Mouse (Mus musculus): Measurements from ENCODE around the gene Cd302. TPM values are rescaled to one million over a fixed set of nuclear protein-coding genes. Genes with fewer than 3 reads are reported as not detected.

The Cd302 gene
- polyA plus RNA-seq, 1 experiment from 2014 or later: 13.2 TPM

DNA sequence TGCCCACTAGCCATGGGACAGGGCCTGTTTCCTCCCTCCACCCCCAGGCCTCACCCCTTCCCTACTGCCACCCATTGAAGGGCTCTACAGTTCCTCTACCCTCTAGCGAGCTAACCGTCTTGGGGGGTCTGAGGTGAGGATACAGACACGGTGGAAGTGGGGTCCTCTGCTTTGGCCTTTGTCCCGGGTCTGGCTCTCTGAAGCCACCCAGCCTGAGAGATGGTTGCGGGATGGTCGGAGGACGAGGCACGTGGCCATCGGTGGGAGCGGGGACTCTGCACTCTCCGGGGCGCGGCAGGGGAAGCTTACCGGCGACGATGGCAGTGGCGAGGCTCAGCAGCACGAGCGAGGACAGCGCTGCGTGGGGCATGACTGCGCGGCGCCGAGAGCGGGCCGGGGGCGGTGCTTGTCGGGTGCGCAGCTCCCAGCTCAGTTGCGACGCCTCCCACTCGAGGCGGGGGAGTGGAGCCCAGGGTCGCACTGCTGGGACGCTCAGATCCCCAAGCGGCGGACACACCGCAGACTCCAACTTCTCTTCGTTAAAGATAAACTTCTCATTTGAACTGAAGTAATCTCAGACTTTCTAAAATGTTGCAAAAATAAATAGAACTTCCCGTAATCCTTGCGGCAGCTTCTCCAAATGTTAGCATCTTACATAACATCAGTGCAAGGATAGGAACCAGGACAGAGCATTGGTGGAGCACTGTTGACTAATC is 379 bp downstream of the Cd302 start:
- Histone ChIP-seq H3K4me1 (peaks cover 16% of the 10 kb centered on the region), H3K36me3 (replicated peaks) (no peaks in the 10 kb centered on the region), H3K27ac (no peak overlapping the region), H3K27me3 (peaks cover 40% of the 10 kb centered on the region), H3K9me3 (no peaks in the 10 kb centered on the region), H3K4me2 (peak overlapping the region; percentile 92), H3K9ac (peak overlapping the region; percentile 51), H3K4me3 (replicated peaks) (peak overlapping the region; percentile 46)
- WGBS: 1% methylated on average over 41 of the region's 42 CpGs
- ATAC-seq (ENCODE audit: low FRiP score): peak; percentile 86

DNA sequence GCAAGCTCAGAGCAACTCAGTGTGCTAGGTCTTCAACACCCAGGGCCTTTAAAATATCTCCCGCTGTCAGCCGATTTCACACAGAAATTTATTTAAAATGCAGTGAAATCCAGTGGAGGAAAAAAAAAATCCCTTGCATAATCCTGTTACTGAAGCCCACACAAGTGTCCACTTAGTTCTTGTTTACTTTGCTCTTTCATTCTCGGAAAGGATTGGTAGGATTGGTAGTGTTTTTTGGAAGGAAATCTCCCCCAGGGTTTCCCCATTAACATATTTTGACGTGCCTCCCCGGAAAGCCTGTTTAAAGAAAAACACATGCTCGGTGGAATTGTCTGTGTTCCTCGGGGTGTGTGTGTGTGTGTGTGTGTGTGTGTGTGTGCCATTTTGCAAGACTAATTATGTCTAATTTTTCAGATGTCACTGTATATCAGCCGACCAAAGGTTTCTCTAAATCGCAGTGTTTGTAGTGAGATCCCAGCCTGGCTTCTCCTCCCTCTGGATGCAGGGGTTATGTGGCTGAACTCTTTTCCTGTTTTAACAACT is 1.0 kb downstream of the Cd302 start:
- H3K4me3 ChIP-seq (replicated peaks): peak overlapping the region; percentile 46
- peak overlapping the region; percentile 51 for H3K9ac ChIP-seq
- no peaks in the 10 kb centered on the region for H3K9me3 ChIP-seq
- H3K36me3 ChIP-seq (replicated peaks): no peaks in the 10 kb centered on the region
- H3K27me3 ChIP-seq: peaks cover 40% of the 10 kb centered on the region
- 0 out of 2 replicates have a peak, but pooled peaks have one; percentile 23 for ATAC-seq (ENCODE audit: low FRiP score)
- no peak overlapping the region for H3K27ac ChIP-seq
- 9% methylated on average over 9 of the region's 9 CpGs for WGBS
- H3K4me1 ChIP-seq: peaks cover 16% of the 10 kb centered on the region
- H3K4me2 ChIP-seq: peak overlapping the region; percentile 92

- peaks cover 16% of the 10 kb centered on the region for H3K4me1 ChIP-seq
- no peak for ATAC-seq (ENCODE audit: low FRiP score)
- no peak overlapping the region for H3K4me2 ChIP-seq
- no peak overlapping the region for H3K27ac ChIP-seq
- no peak overlapping the region for H3K9ac ChIP-seq
- H3K4me3 ChIP-seq (replicated peaks): no peak overlapping the region
- WGBS: 82% methylated on average over 4 of the region's 4 CpGs
- H3K9me3 ChIP-seq: no peaks in the 10 kb centered on the region
- peaks cover 40% of the 10 kb centered on the region for H3K27me3 ChIP-seq
- H3K36me3 ChIP-seq (replicated peaks): no peaks in the 10 kb centered on the region
These were observed 1.7 kb downstream of the Cd302 start for GRCm38 (mm10) chr2:60282625-60283024.

- H3K27ac ChIP-seq: no peak overlapping the region
- no peaks in the 10 kb centered on the region for H3K36me3 ChIP-seq (replicated peaks)
- WGBS: 96% methylated on average over 4 of the region's 4 CpGs
- H3K9me3 ChIP-seq: no peaks in the 10 kb centered on the region
- no peak overlapping the region for H3K4me3 ChIP-seq (replicated peaks)
- H3K9ac ChIP-seq: no peak overlapping the region
- ATAC-seq (ENCODE audit: low FRiP score): no peak
- peaks cover 14% of the 10 kb centered on the region for H3K27me3 ChIP-seq
- no peak overlapping the region for H3K4me2 ChIP-seq
- peaks cover 9% of the 10 kb centered on the region for H3K4me1 ChIP-seq
These were observed 5.7 kb downstream of the Cd302 start for GRCm38 (mm10) chr2:60278627-60279026.

DNA sequence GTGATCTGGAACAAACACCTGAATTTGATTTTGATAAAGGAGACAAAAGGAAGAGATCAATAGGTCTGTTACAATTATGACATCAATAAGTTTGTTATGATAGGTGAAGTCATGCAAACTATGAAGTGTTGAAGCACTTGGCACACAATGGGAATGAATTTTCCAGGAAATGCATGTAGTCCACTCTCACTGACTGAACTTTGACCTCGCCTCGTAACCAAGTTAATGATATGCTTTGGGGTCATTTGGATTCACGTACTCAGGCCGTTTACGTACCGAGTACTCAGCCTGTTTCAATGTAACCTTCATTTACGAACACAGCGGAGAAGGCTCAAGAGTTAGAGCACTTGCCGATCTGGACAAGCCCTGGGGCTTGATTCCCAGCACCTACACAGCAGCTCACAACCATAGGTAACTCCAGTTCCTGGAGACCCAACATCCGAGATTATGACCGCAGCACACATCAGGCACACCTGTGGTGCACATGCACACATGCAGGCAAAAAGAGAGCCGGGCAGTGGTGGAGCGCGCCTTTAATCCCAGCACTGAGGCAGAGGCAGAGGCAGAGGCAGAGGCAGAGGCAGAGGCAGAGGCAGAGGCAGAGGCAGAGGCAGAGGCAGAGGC is 14.3 kb downstream of the Cd302 start:
- Histone ChIP-seq H3K27ac (no peak overlapping the region), H3K4me2 (no peak overlapping the region), H3K4me3 (replicated peaks) (no peak overlapping the region), H3K9me3 (no peaks in the 10 kb centered on the region), H3K27me3 (no peaks in the 10 kb centered on the region), H3K36me3 (replicated peaks) (no peaks in the 10 kb centered on the region), H3K9ac (no peak overlapping the region), H3K4me1 (no peaks in the 10 kb centered on the region)
- WGBS: 95% methylated on average over 14 of the region's 14 CpGs
- ATAC-seq (ENCODE audit: low FRiP score): no peak

GRCm38 (mm10) chr2:60267567-60267966 is 16.7 kb downstream of the Cd302 start:
- WGBS: 60% methylated on average over 1 of the region's 1 CpGs
- Histone ChIP-seq H3K9me3 (no peaks in the 10 kb centered on the region), H3K9ac (no peak overlapping the region), H3K36me3 (replicated peaks) (no peaks in the 10 kb centered on the region), H3K27me3 (no peaks in the 10 kb centered on the region), H3K4me1 (no peaks in the 10 kb centered on the region), H3K4me2 (no peak overlapping the region), H3K27ac (no peak overlapping the region), H3K4me3 (replicated peaks) (no peak overlapping the region)
- ATAC-seq (ENCODE audit: low FRiP score): no peak

DNA sequence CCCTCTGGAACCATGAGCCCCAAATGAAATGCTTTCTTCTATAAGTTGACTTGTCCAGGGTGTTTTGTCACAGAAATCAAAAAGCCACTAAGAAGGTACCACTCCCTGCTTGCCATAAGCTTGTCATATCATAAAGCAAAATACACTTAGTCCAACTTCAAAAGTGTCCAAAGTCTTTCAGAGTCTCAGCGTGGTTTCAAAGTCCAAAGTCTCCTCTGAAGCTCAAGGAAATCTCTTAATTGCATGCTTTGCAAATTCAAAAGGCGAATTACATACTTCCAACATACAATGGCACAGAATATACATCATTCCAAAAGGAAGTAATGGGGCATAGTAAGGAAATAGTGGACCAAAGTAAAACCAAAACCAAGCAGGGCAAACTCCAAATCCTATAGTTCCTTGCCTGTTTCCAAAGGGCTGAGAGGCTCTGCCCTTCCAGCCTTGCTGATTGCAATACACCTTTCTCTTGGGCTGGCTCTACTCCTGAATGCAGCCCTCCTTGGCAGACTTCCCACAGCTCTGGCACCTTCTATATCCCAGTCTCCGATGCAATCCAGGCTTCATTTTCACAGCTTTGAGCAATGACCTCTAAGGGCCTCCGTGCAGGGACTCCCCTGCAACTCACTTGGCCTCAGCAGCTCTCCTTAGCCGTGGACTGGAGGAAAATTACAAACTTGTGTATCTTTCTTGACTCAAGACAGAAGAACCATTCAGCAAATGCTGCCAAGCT is 23.5 kb downstream of the Cd302 start:
- H3K27me3 ChIP-seq: no peaks in the 10 kb centered on the region
- no peak overlapping the region for H3K27ac ChIP-seq
- H3K4me1 ChIP-seq: no peaks in the 10 kb centered on the region
- 0 out of 2 replicates have a peak, but pooled peaks cover 6% of the 10 kb centered on the region for H3K9me3 ChIP-seq
- H3K36me3 ChIP-seq (replicated peaks): no peaks in the 10 kb centered on the region
- no peak overlapping the region for H3K9ac ChIP-seq
- H3K4me2 ChIP-seq: no peak overlapping the region
- no peak overlapping the region for H3K4me3 ChIP-seq (replicated peaks)
- 86% methylated on average over 5 of the region's 5 CpGs for WGBS
- no peak for ATAC-seq (ENCODE audit: low FRiP score)

GRCm38 (mm10) chr2:60259186-60259585 is 25.1 kb downstream of the Cd302 start:
- Histone ChIP-seq H3K9ac (no peak overlapping the region), H3K27ac (no peak overlapping the region), H3K4me1 (no peaks in the 10 kb centered on the region), H3K27me3 (no peaks in the 10 kb centered on the region), H3K9me3 (0 out of 2 replicates have a peak, but pooled peaks cover 6% of the 10 kb centered on the region), H3K36me3 (replicated peaks) (0 out of 2 replicates have a peak, but pooled peaks cover 3% of the 10 kb centered on the region), H3K4me2 (no peak overlapping the region), H3K4me3 (replicated peaks) (no peak overlapping the region)
- 95% methylated on average over 5 of the region's 5 CpGs for WGBS
- ATAC-seq (ENCODE audit: low FRiP score): no peak

DNA sequence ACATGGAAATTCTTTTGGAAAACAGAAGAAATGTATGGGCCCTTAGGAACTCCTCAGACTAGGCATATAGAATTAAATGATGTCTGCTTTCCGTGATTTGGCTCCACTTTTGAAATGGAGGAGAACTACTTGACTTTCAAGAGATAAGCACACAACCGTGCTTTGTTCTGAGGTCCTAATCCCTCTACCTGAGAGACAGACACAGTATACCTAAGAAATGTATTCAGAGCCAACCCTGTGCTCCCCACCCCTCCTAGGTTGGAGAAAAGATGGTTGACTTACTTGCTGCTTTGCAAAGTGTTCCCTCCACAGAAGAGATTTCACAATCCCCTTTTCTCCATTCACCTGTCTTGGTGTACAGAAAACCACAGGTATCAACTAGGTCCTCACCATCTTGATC is 27.5 kb downstream of the Cd302 start:
- no peak overlapping the region for H3K4me3 ChIP-seq (replicated peaks)
- H3K9ac ChIP-seq: no peak overlapping the region
- ATAC-seq (ENCODE audit: low FRiP score): no peak
- H3K36me3 ChIP-seq (replicated peaks): 0 out of 2 replicates have a peak, but pooled peaks cover 4% of the 10 kb centered on the region
- H3K27ac ChIP-seq: no peak overlapping the region
- H3K4me1 ChIP-seq: no peaks in the 10 kb centered on the region
- WGBS: 86% methylated on average over 2 of the region's 2 CpGs
- 0 out of 2 replicates have a peak, but pooled peaks cover 6% of the 10 kb centered on the region for H3K9me3 ChIP-seq
- no peaks in the 10 kb centered on the region for H3K27me3 ChIP-seq
- H3K4me2 ChIP-seq: no peak overlapping the region

GRCm38 (mm10) chr2:60253506-60253905 is 30.8 kb downstream of the Cd302 start:
- no peak overlapping the region for H3K9ac ChIP-seq
- no peak for ATAC-seq (ENCODE audit: low FRiP score)

GRCm38 (mm10) chr2:60252782-60253181 is 31.5 kb downstream of the Cd302 start:
- no peak overlapping the region for H3K4me2 ChIP-seq
- H3K36me3 ChIP-seq (replicated peaks): peaks cover 15% of the 10 kb centered on the region; the same call in 1 of the 2 replicates
- 0 out of 2 replicates have a peak, but pooled peaks cover under 1% of the 10 kb centered on the region for H3K9me3 ChIP-seq
- ATAC-seq (ENCODE audit: low FRiP score): no peak
- no peak overlapping the region for H3K27ac ChIP-seq
- H3K27me3 ChIP-seq: no peaks in the 10 kb centered on the region
- H3K4me1 ChIP-seq: no peaks in the 10 kb centered on the region
- WGBS: 84% methylated on average over 4 of the region's 4 CpGs
- H3K9ac ChIP-seq: no peak overlapping the region
- H3K4me3 ChIP-seq (replicated peaks): no peak overlapping the region

More at GRCm38 (mm10) chr2:60253506-60253905, 30.8 kb downstream of the Cd302 start:
- no peaks in the 10 kb centered on the region for H3K4me1 ChIP-seq
- 0 out of 2 replicates have a peak, but pooled peaks cover 6% of the 10 kb centered on the region for H3K9me3 ChIP-seq
- peaks cover 15% of the 10 kb centered on the region; the same call in 1 of the 2 replicates for H3K36me3 ChIP-seq (replicated peaks)
- no peak overlapping the region for H3K4me2 ChIP-seq
- no peak overlapping the region for H3K27ac ChIP-seq
- no peaks in the 10 kb centered on the region for H3K27me3 ChIP-seq
- no peak overlapping the region for H3K4me3 ChIP-seq (replicated peaks)

DNA sequence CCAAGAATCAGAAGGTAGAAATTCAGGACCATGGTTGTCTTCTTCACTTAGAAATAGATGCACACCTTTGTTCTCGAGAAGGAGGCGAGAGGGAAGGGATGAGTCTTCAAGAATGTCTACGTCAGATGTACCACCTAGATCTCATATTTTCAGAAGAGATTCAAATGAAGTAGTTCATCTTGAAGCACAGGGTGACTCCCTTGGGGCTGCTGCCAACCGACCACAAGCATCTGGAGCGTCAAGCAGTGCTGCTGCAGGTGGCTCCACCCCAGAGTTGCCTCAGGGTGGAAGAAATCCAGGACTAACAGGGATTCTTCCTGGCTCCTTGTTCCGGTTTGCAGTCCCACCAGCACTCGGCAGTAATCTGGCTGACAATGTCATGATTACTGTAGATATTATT is 49.8 kb downstream of the Cd302 start:
- 92% methylated on average over 7 of the region's 7 CpGs for WGBS
- ATAC-seq (ENCODE audit: low FRiP score): no peak
- peaks cover 67% of the 10 kb centered on the region for H3K36me3 ChIP-seq (replicated peaks)

More for the DNA sequence above, 49.8 kb downstream of the Cd302 start:
- Histone ChIP-seq H3K4me2 (no peak overlapping the region), H3K27ac (no peak overlapping the region), H3K4me1 (no peaks in the 10 kb centered on the region), H3K9ac (no peak overlapping the region), H3K27me3 (no peaks in the 10 kb centered on the region), H3K9me3 (no peaks in the 10 kb centered on the region), H3K4me3 (replicated peaks) (no peak overlapping the region)

All from forebrain, embryonic 12.5 days (tissue).